8 mouse cellular contexts compared by ENCODE assay signal in the genomic region with DNA sequence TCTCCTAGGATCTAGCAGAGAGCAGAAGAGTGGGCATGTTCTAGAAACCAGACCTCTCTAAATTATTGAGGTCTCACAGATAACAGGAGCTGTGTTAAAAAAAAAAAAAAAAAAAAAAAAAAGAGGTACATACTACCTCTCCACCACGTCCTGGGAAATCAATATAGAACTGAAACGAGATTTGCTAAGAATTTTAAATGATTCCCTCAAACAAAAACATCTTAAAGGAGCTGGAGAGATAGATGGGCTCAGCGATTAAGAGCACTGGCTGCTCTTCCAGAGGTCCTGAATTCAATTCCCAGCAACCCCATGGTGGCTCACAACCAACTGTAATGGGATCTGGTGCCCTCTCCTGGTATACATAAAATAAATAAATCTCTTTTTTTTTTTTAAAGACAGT. TPM values are rescaled to one million over a fixed set of nuclear protein-coding genes. Genes with fewer than 3 reads are reported as not detected.
A peak's percentile ranks its signal among the peaks of the same experiment; 100 is the strongest.
DNase-seq lines count a peak whose midpoint lies in the region; ATAC-seq lines count a peak whose summit lies in the region.

No protein-coding gene starts in this region.

- H3K4me3 ChIP-seq in forebrain, embryonic 12.5 days (replicated peaks), result peak overlapping the region; percentile 86
- peak overlapping the region; percentile 92 for H3K4me3 ChIP-seq in liver, embryonic 13.5 days (replicated peaks)

- no peaks in the 10 kb centered on the region for H3K36me3 ChIP-seq in forebrain, embryonic 12.5 days (replicated peaks)
- 0 out of 2 replicates have a peak, but pooled peaks cover 4% of the 10 kb centered on the region for H3K36me3 ChIP-seq in liver, embryonic 13.5 days

- peak overlapping the region; percentile 52; the same call in 1 of the 2 replicates for H3K9ac ChIP-seq in forebrain, embryonic 12.5 days
- H3K9ac ChIP-seq in liver, embryonic 13.5 days, result peak overlapping the region; percentile 79

- DNase-seq in cerebellum, adult 9-10 months, result peak; percentile 41
- DNase-seq in cerebellum, postnatal 14 days, result no peak
- DNase-seq in 3T3-L1 (ENCODE audit: low read depth, low spot score), result peak; percentile 4
- DNase-seq in liver, embryonic 13.5 days, result no peak
- DNase-seq in embryo, embryonic 9.5 days (ENCODE audit: extremely low spot score), result no peak
- no peak for DNase-seq in embryo, embryonic 11 days
- DNase-seq in adrenal gland, postnatal 25 days, result no peak

- no peak for ATAC-seq in forebrain, embryonic 12.5 days (ENCODE audit: low FRiP score)
- ATAC-seq in liver, embryonic 13.5 days (ENCODE audit: low read depth), result no peak

- peak overlapping the region; percentile 54 for H3K4me2 ChIP-seq in forebrain, embryonic 12.5 days
- peak overlapping the region; percentile 85 for H3K4me2 ChIP-seq in liver, embryonic 13.5 days

- H3K27me3 ChIP-seq in forebrain, embryonic 12.5 days, result no peaks in the 10 kb centered on the region
- no peaks in the 10 kb centered on the region for H3K27me3 ChIP-seq in liver, embryonic 13.5 days

- peak overlapping the region; percentile 85 for H3K27ac ChIP-seq in forebrain, embryonic 12.5 days
- peak overlapping the region; percentile 88 for H3K27ac ChIP-seq in liver, embryonic 13.5 days

- peaks cover 13% of the 10 kb centered on the region for H3K4me1 ChIP-seq in forebrain, embryonic 12.5 days
- H3K4me1 ChIP-seq in liver, embryonic 13.5 days (replicated peaks), result peaks cover 27% of the 10 kb centered on the region

- no peaks in the 10 kb centered on the region for H3K9me3 ChIP-seq in forebrain, embryonic 12.5 days
- H3K9me3 ChIP-seq in liver, embryonic 13.5 days (replicated peaks), result no peaks in the 10 kb centered on the region

- 64% methylated on average over 3 of the region's 3 CpGs for WGBS in forebrain, embryonic 12.5 days
- WGBS in liver, embryonic 13.5 days (ENCODE audit: insufficient replicate concordance), result 42% methylated on average over 3 of the region's 3 CpGs

RNA-seq across cellular contexts. Expression of gene Pgap2, which starts 1.1 kb away (rescaled TPM):
- 54.3 and 59.2 TPM in 2 replicates for polyA plus RNA-seq in forebrain, embryonic 12.5 days (2016; fragmentation: Nextera tagmentation; extraction: Ambion mirVana)
- 23.3 and 27.3 TPM in 2 replicates for polyA plus RNA-seq in liver, embryonic 13.5 days (2015; fragmentation: Nextera tagmentation; extraction: Ambion mirVana)
- 82.3 and 110 TPM in 2 replicates for total RNA-seq in adrenal gland, postnatal 25 days (2021)

RNA-seq across cellular contexts. Expression of gene Nup98, which starts 1.1 kb away (rescaled TPM):
- 45.2 and 46.8 TPM in 2 replicates for polyA plus RNA-seq in forebrain, embryonic 12.5 days (2016; fragmentation: Nextera tagmentation; extraction: Ambion mirVana)
- polyA plus RNA-seq in liver, embryonic 13.5 days (2015; fragmentation: Nextera tagmentation; extraction: Ambion mirVana), result 16.9 and 20.7 TPM in 2 replicates
- total RNA-seq in adrenal gland, postnatal 25 days (2021), result 60.8 and 61.0 TPM in 2 replicates

RNA-seq across cellular contexts. Expression of gene Rhog, which starts 44.8 kb away (rescaled TPM):
- polyA plus RNA-seq in forebrain, embryonic 12.5 days (2016; fragmentation: Nextera tagmentation; extraction: Ambion mirVana), result 21.7 and 25.1 TPM in 2 replicates
- 56.0 and 58.2 TPM in 2 replicates for polyA plus RNA-seq in liver, embryonic 13.5 days (2015; fragmentation: Nextera tagmentation; extraction: Ambion mirVana)
- 58.9 and 59.7 TPM in 2 replicates for total RNA-seq in adrenal gland, postnatal 25 days (2021)

RNA-seq across cellular contexts. Expression of gene Stim1, which starts 56.5 kb away (rescaled TPM):
- polyA plus RNA-seq in forebrain, embryonic 12.5 days (2016; fragmentation: Nextera tagmentation; extraction: Ambion mirVana), result 11.6 and 11.7 TPM in 2 replicates
- 13.3 and 15.0 TPM in 2 replicates for polyA plus RNA-seq in liver, embryonic 13.5 days (2015; fragmentation: Nextera tagmentation; extraction: Ambion mirVana)
- 52.4 and 65.8 TPM in 2 replicates for total RNA-seq in adrenal gland, postnatal 25 days (2021)

Comparison
In these comparisons a context has a peak if more than half of its experiments do, and no peak if none do; other contexts are left out.
1. DNase-seq: peak in cerebellum, adult 9-10 months (single experiment) and 3T3-L1 (single experiment); none in cerebellum, postnatal 14 days (0 of 2), liver, embryonic 13.5 days (single experiment), embryo, embryonic 9.5 days (single experiment), embryo, embryonic 11 days (single experiment) and adrenal gland, postnatal 25 days (single experiment).